Mouse (Mus musculus): ENCODE results near the gene Cmip. TPM values are rescaled to one million over a fixed set of nuclear protein-coding genes. Genes with fewer than 3 reads are reported as not detected.

Cmip gene
- polyA plus RNA-seq, 1 experiment: 23.6 TPM

- H3K4me2 ChIP-seq (ENCODE audit: low read depth): no peak overlapping the region
- no peak for TF ChIP-seq E2F4 (IDR thresholded peaks at IDR 0.05; ENCODE audit: insufficient read depth)
- TF ChIP-seq USF1 (IDR thresholded peaks at IDR 0.05; ENCODE audit: low read depth): no peak
- no peak for TF ChIP-seq POLR2A (IDR thresholded peaks at IDR 0.05; ENCODE audit: insufficient read length, low read depth)
- TF ChIP-seq TCF3 (IDR thresholded peaks at IDR 0.05; ENCODE audit: insufficient read length, low read depth): no peak
- no peak for TF ChIP-seq CEBPB (IDR thresholded peaks at IDR 0.05; ENCODE audit: insufficient read depth, poor library complexity, severe bottlenecking)
- H3K27me3 ChIP-seq (ENCODE audit: control insufficient read depth, insufficient read depth, insufficient read length): no peaks in the 10 kb centered on the region
- H3K79me2 ChIP-seq (ENCODE audit: control insufficient read depth, insufficient read depth): peaks cover 35% of the 10 kb centered on the region
- H3K36me3 ChIP-seq (ENCODE audit: control insufficient read depth, insufficient read depth): no peaks in the 10 kb centered on the region
- H3ac ChIP-seq (ENCODE audit: control insufficient read depth, insufficient read length): no peak overlapping the region
- H3K4me3 ChIP-seq: no peak overlapping the region
These were observed 54.2 kb downstream of the Cmip start for GRCm38 (mm10) chr8:117310961-117311561.

- H3K4me2 ChIP-seq (ENCODE audit: low read depth): peak overlapping the region; percentile 9
- H3K79me2 ChIP-seq (ENCODE audit: control insufficient read depth, insufficient read depth): peaks cover 21% of the 10 kb centered on the region
- H3K27me3 ChIP-seq (ENCODE audit: control insufficient read depth, insufficient read depth, insufficient read length): no peaks in the 10 kb centered on the region
- no peak for TF ChIP-seq USF1 (IDR thresholded peaks at IDR 0.05; ENCODE audit: low read depth)
- peak in 2 of 3 experiments; percentile 74 to 97 for TF ChIP-seq MYOD1 (IDR thresholded peaks at IDR 0.05; ENCODE audit: control insufficient read depth in 1 of 3, insufficient read length in 2 of 3, low read depth in 2 of 3)
- TF ChIP-seq TCF12 (IDR thresholded peaks at IDR 0.05; ENCODE audit: insufficient read depth, poor library complexity, severe bottlenecking): peak; percentile 27
- TF ChIP-seq SRF (IDR thresholded peaks at IDR 0.05; ENCODE audit: control insufficient read depth, insufficient read length, low read depth): no peak
- TF ChIP-seq MYOG (IDR thresholded peaks at IDR 0.05; ENCODE audit: control insufficient read depth in 1 of 3, insufficient read depth in 1 of 3, insufficient read length in 2 of 3, low read depth in 2 of 3): peak; percentile 44 to 94 (median 57)
- no peaks in the 10 kb centered on the region for H3K36me3 ChIP-seq (ENCODE audit: control insufficient read depth, insufficient read depth)
- H3ac ChIP-seq (ENCODE audit: control insufficient read depth, insufficient read length): no peak overlapping the region
- no peak overlapping the region for H3K4me3 ChIP-seq
These were observed 57.6 kb downstream of the Cmip start for GRCm38 (mm10) chr8:117314308-117314953.

- H3K4me2 ChIP-seq (ENCODE audit: low read depth): no peak overlapping the region
- TF ChIP-seq USF1 (IDR thresholded peaks at IDR 0.05; ENCODE audit: low read depth): no peak
- peak in 1 of 3 experiments; percentile 56 for TF ChIP-seq MYOG (IDR thresholded peaks at IDR 0.05; ENCODE audit: control insufficient read depth in 1 of 3, insufficient read depth in 1 of 3, insufficient read length in 2 of 3, low read depth in 2 of 3)
- peak in 2 of 3 experiments; percentile 22 to 83 for TF ChIP-seq MYOD1 (IDR thresholded peaks at IDR 0.05; ENCODE audit: control insufficient read depth in 1 of 3, insufficient read length in 2 of 3, low read depth in 2 of 3)
- TF ChIP-seq POLR2A (IDR thresholded peaks at IDR 0.05; ENCODE audit: insufficient read length, low read depth): no peak
- TF ChIP-seq REST (IDR thresholded peaks at IDR 0.05; ENCODE audit: insufficient read depth, insufficient read length): no peak
- no peak for TF ChIP-seq CEBPB (IDR thresholded peaks at IDR 0.05; ENCODE audit: insufficient read depth, poor library complexity, severe bottlenecking)
- TF ChIP-seq POLR2AphosphoS2 (IDR thresholded peaks at IDR 0.05; ENCODE audit: insufficient read length, low read depth): no peak
- TF ChIP-seq TCF12 (IDR thresholded peaks at IDR 0.05; ENCODE audit: insufficient read depth, poor library complexity, severe bottlenecking): no peak
- TF ChIP-seq E2F4 (IDR thresholded peaks at IDR 0.05; ENCODE audit: insufficient read depth): no peak
- no peak for TF ChIP-seq SRF (IDR thresholded peaks at IDR 0.05; ENCODE audit: control insufficient read depth, insufficient read length, low read depth)
- TF ChIP-seq TCF3 (IDR thresholded peaks at IDR 0.05; ENCODE audit: insufficient read length, low read depth): no peak
- TF ChIP-seq MAX (IDR thresholded peaks at IDR 0.05; ENCODE audit: low read depth): no peak
- no peak overlapping the region for H3ac ChIP-seq (ENCODE audit: control insufficient read depth, insufficient read length)
- no peaks in the 10 kb centered on the region for H3K36me3 ChIP-seq (ENCODE audit: control insufficient read depth, insufficient read depth)
- peaks cover 18% of the 10 kb centered on the region for H3K79me2 ChIP-seq (ENCODE audit: control insufficient read depth, insufficient read depth)
- no peaks in the 10 kb centered on the region for H3K27me3 ChIP-seq (ENCODE audit: control insufficient read depth, insufficient read depth, insufficient read length)
- H3K4me3 ChIP-seq: no peak overlapping the region
These were observed 58.9 kb downstream of the Cmip start for GRCm38 (mm10) chr8:117315727-117316126.

- TF ChIP-seq POLR2AphosphoS2 (IDR thresholded peaks at IDR 0.05; ENCODE audit: insufficient read length, low read depth) (no peak), MAX (IDR thresholded peaks at IDR 0.05; ENCODE audit: low read depth) (no peak)
- no peak overlapping the region for H3K4me3 ChIP-seq
- H3ac ChIP-seq (ENCODE audit: control insufficient read depth, insufficient read length): no peak overlapping the region
- no peak overlapping the region for H3K4me2 ChIP-seq (ENCODE audit: low read depth)
- peaks cover 18% of the 10 kb centered on the region for H3K79me2 ChIP-seq (ENCODE audit: control insufficient read depth, insufficient read depth)
- H3K36me3 ChIP-seq (ENCODE audit: control insufficient read depth, insufficient read depth): no peaks in the 10 kb centered on the region
- no peaks in the 10 kb centered on the region for H3K27me3 ChIP-seq (ENCODE audit: control insufficient read depth, insufficient read depth, insufficient read length)
These were observed 60.6 kb downstream of the Cmip start for GRCm38 (mm10) chr8:117317478-117317877.

GRCm38 (mm10) chr8:117318911-117319826, 62.3 kb downstream of the Cmip start:
- TF ChIP-seq E2F4 (IDR thresholded peaks at IDR 0.05; ENCODE audit: insufficient read depth) (no peak), MAX (IDR thresholded peaks at IDR 0.05; ENCODE audit: low read depth) (no peak), POLR2AphosphoS2 (IDR thresholded peaks at IDR 0.05; ENCODE audit: insufficient read length, low read depth) (no peak)
- Histone ChIP-seq H3K36me3 (ENCODE audit: control insufficient read depth, insufficient read depth) (no peaks in the 10 kb centered on the region), H3ac (ENCODE audit: control insufficient read depth, insufficient read length) (no peak overlapping the region), H3K27me3 (ENCODE audit: control insufficient read depth, insufficient read depth, insufficient read length) (no peaks in the 10 kb centered on the region), H3K4me3 (no peak overlapping the region), H3K79me2 (ENCODE audit: control insufficient read depth, insufficient read depth) (peaks cover 11% of the 10 kb centered on the region), H3K4me2 (ENCODE audit: low read depth) (no peak overlapping the region)
